ENCODE assay signal across 16 mouse cellular contexts in genomic region chr13:84809605-84810004, GRCm38 (mm10).
"Had no signal": no experiment of that assay in that cellular context is flagged by ENCODE, and none has a peak within 500 bp of the region (broad histone marks: within the 10 kb centered on the region; RNA-seq: fewer than 3 reads in every experiment).

No protein-coding gene starts in this region.

- H3K27me3 ChIP-seq: neural tube, embryonic 13.5 days; neural tube, embryonic 15.5 days; stomach, embryonic 15.5 days had no signal

- H3K27ac ChIP-seq: neural tube, embryonic 13.5 days; neural tube, embryonic 15.5 days; stomach, embryonic 15.5 days; stomach, postnatal 0 days had no signal

- H3K4me3 ChIP-seq: neural tube, embryonic 13.5 days; neural tube, embryonic 15.5 days; stomach, embryonic 15.5 days had no signal

- DNase-seq: retina, postnatal 1 day; right cerebral cortex, adult 18-20 months; right cerebral cortex, postnatal 14 days; right cerebral cortex, postnatal 25 days; right cerebral cortex, postnatal 4 days; spleen, adult 18-20 months; thymus, adult 18-20 months; thymus, adult 2 months; thymus, postnatal 14 days; thymus, postnatal 25 days; thymus, postnatal 36 days; thymus, postnatal 4 days had no signal

- H3K4me2 ChIP-seq: neural tube, embryonic 13.5 days; neural tube, embryonic 15.5 days; stomach, embryonic 15.5 days had no signal

- H3K9ac ChIP-seq: neural tube, embryonic 13.5 days; neural tube, embryonic 15.5 days; stomach, embryonic 15.5 days had no signal

- H3K9me3 ChIP-seq: neural tube, embryonic 13.5 days; neural tube, embryonic 15.5 days; stomach, embryonic 15.5 days had no signal

- H3K36me3 ChIP-seq: neural tube, embryonic 13.5 days; neural tube, embryonic 15.5 days; stomach, embryonic 15.5 days had no signal

- H3K4me1 ChIP-seq: stomach, embryonic 15.5 days had no signal
